Mouse (Mus musculus): ENCODE measurements around the gene Cib1.

Cib1 gene

DNA sequence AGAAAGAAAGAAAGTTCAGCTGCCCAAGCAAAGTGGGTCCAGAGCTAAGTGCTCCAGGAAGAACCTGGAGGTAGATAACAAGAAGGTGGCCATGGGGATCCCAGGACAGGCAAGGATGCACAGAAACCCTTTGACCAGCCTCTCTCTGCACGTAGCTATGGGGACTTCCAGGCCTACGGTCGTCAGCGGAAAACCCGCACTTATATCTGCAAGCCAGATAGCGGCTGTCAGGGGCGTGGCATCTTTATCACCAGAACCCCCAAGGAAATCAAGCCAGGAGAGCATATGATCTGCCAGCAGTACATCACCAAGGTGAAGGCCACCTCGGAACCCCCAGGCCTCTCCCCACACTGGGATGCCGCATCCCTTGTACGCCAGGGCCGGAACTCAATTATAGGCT, 20.3 kb upstream of the Cib1 start:
- Histone ChIP-seq H3K27me3 (ENCODE audit: control insufficient read depth, insufficient read depth, low read length, poor library complexity, severe bottlenecking) (no peaks in the 10 kb centered on the region), H3K36me3 (ENCODE audit: control insufficient read depth, insufficient read depth, low read length, poor library complexity, severe bottlenecking) (no peaks in the 10 kb centered on the region)
- DNase-seq (ENCODE audit: low read depth, low spot score) = no peak

DNA sequence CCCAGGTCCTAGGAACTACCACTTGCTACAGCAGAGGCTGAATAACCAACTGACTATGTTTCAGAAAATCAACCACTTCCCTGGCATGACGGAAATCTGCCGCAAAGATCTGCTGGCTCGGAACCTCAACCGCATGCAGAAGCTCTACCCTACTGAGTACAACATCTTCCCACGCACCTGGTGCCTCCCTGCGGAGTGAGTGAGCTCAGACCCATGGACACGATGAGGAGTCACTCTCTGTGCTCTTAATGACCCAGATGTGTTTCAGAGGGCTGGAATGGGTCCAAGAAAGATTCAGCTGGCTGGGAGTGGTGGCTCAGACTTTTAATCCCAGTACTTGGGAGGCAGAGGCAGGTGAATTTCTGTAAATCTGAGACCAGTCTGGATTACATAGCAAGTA, 19.8 kb upstream of the Cib1 start:
- DNase-seq (ENCODE audit: low read depth, low spot score) = no peak
- Histone ChIP-seq H3K36me3 (ENCODE audit: control insufficient read depth, insufficient read depth, low read length, poor library complexity, severe bottlenecking) (no peaks in the 10 kb centered on the region), H3K27me3 (ENCODE audit: control insufficient read depth, insufficient read depth, low read length, poor library complexity, severe bottlenecking) (no peaks in the 10 kb centered on the region)

DNA sequence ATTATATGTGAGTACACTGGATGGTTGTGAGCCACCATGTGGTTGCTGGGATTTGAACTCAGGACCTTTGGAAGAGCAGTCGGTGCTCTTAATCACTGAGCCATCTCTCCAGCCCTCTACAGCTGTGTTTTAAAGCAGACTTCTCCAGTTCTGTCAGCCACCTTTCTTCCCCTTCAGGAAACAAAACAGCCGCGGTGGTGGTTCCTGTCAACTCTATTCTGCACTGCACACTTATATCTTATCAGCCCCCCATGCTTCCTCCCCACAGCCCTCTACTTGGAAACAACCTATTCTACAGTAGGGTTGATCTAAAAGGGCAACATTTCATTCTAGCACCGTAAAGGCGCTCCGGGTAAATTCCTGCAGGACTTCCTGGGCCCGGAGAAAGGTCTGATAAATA, 14.2 kb upstream of the Cib1 start:
- no peak for DNase-seq (ENCODE audit: low read depth, low spot score)
- Histone ChIP-seq H3K27me3 (ENCODE audit: control insufficient read depth, insufficient read depth, low read length, poor library complexity, severe bottlenecking) (no peaks in the 10 kb centered on the region), H3K36me3 (ENCODE audit: control insufficient read depth, insufficient read depth, low read length, poor library complexity, severe bottlenecking) (no peaks in the 10 kb centered on the region)

DNA sequence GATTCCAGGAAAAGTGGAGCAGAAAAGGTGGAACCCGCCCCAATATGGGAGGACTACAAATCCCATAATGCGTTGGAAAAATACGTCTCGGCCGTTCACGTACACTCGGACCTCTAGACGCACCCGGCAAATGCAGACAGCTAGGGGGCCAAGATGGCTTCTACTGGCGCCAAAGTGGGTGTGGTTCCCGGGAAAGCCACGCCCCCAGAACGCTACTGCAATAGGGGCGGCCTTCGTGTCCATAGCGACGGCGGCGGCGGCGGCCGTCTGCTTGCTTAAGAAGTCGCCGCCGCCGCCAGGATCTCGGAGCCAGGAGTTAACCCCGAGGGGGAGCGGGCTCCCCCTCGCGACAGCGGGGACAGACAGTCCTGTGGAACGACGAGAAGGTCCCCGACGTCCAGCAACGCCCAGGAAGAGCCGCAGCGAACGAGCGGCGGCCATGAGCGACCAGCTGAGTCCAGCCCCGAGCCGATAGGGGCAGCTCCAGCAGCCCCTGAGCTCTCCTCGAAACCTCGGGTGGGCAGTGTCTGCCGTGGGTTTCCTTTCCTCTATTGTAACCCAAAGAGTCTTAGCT, 13.6 kb upstream of the Cib1 start, which contains the start of gene Ttll13:
TSS of gene Ttll13 (plus strand) at position 229 of the 574 bp plus-strand sequence.
- Histone ChIP-seq H3K27me3 (ENCODE audit: control insufficient read depth, insufficient read depth, low read length, poor library complexity, severe bottlenecking) (no peaks in the 10 kb centered on the region), H3K36me3 (ENCODE audit: control insufficient read depth, insufficient read depth, low read length, poor library complexity, severe bottlenecking) (no peaks in the 10 kb centered on the region)
- peak; percentile 97 for DNase-seq (ENCODE audit: low read depth, low spot score)

- no peaks in the 10 kb centered on the region for H3K27me3 ChIP-seq (ENCODE audit: control insufficient read depth, insufficient read depth, low read length, poor library complexity, severe bottlenecking)
- DNase-seq (ENCODE audit: low read depth, low spot score) = no peak
- H3K36me3 ChIP-seq (ENCODE audit: control insufficient read depth, insufficient read depth, low read length, poor library complexity, severe bottlenecking) = no peaks in the 10 kb centered on the region
These were observed 12.2 kb upstream of the Cib1 start for GRCm38 (mm10) chr7:80244851-80245250.

- DNase-seq (ENCODE audit: low read depth, low spot score) = no peak
- Histone ChIP-seq H3K36me3 (ENCODE audit: control insufficient read depth, insufficient read depth, low read length, poor library complexity, severe bottlenecking) (peaks cover 1% of the 10 kb centered on the region; the same call in 1 of the 2 replicates), H3K27me3 (ENCODE audit: control insufficient read depth, insufficient read depth, low read length, poor library complexity, severe bottlenecking) (no peaks in the 10 kb centered on the region)
These were observed 9.0 kb upstream of the Cib1 start for GRCm38 (mm10) chr7:80241661-80242060.

GRCm38 (mm10) chr7:80238542-80238941, 5.9 kb upstream of the Cib1 start:
- Histone ChIP-seq H3K36me3 (ENCODE audit: control insufficient read depth, insufficient read depth, low read length, poor library complexity, severe bottlenecking) (peaks cover 3% of the 10 kb centered on the region), H3K27me3 (ENCODE audit: control insufficient read depth, insufficient read depth, low read length, poor library complexity, severe bottlenecking) (no peaks in the 10 kb centered on the region)
- no peak for DNase-seq (ENCODE audit: low read depth, low spot score)

DNA sequence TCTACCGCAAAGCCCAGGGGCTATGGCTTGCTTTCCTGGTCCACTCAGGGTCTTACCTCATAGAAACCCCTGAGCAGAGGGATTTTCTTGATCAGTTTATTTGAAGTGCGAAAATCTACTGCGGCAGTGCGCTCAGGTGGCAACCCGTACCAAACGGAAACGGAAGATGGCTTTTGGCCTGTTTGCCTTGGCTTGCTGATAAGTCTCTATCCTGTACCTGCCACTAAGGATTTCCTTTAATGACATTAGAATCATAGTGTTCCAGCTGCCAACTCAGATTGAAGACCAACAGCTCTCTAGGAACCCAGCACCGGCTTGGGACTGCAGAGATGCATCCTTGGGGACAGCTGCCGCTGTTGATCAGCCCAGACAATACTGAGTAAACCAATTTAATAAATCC, 1.2 kb upstream of the Cib1 start:
- Histone ChIP-seq H3K27me3 (ENCODE audit: control insufficient read depth, insufficient read depth, low read length, poor library complexity, severe bottlenecking) (no peaks in the 10 kb centered on the region), H3K36me3 (ENCODE audit: control insufficient read depth, insufficient read depth, low read length, poor library complexity, severe bottlenecking) (peaks cover 2% of the 10 kb centered on the region)
- DNase-seq (ENCODE audit: low read depth, low spot score) = no peak

GRCm38 (mm10) chr7:80231971-80232488, 583 bp downstream of the Cib1 start:
- Histone ChIP-seq H3K27me3 (ENCODE audit: control insufficient read depth, insufficient read depth, low read length, poor library complexity, severe bottlenecking) (no peaks in the 10 kb centered on the region), H3K36me3 (ENCODE audit: control insufficient read depth, insufficient read depth, low read length, poor library complexity, severe bottlenecking) (peaks cover 4% of the 10 kb centered on the region; the same call in 1 of the 2 replicates)
- no peak for DNase-seq (ENCODE audit: low read depth, low spot score)

- Histone ChIP-seq H3K27me3 (ENCODE audit: control insufficient read depth, insufficient read depth, low read length, poor library complexity, severe bottlenecking) (no peaks in the 10 kb centered on the region), H3K36me3 (ENCODE audit: control insufficient read depth, insufficient read depth, low read length, poor library complexity, severe bottlenecking) (peaks cover 9% of the 10 kb centered on the region)
- peak; percentile 52 for DNase-seq (ENCODE audit: low read depth, low spot score)
These were observed 2.4 kb downstream of the Cib1 start for GRCm38 (mm10) chr7:80230196-80230595.

- H3K27me3 ChIP-seq (ENCODE audit: control insufficient read depth, insufficient read depth, low read length, poor library complexity, severe bottlenecking) = no peaks in the 10 kb centered on the region
- peaks cover 26% of the 10 kb centered on the region for H3K36me3 ChIP-seq (ENCODE audit: control insufficient read depth, insufficient read depth, low read length, poor library complexity, severe bottlenecking)
- DNase-seq (ENCODE audit: low read depth, low spot score) = no peak
These were observed 5.5 kb downstream of the Cib1 start for GRCm38 (mm10) chr7:80227065-80227464.

DNA sequence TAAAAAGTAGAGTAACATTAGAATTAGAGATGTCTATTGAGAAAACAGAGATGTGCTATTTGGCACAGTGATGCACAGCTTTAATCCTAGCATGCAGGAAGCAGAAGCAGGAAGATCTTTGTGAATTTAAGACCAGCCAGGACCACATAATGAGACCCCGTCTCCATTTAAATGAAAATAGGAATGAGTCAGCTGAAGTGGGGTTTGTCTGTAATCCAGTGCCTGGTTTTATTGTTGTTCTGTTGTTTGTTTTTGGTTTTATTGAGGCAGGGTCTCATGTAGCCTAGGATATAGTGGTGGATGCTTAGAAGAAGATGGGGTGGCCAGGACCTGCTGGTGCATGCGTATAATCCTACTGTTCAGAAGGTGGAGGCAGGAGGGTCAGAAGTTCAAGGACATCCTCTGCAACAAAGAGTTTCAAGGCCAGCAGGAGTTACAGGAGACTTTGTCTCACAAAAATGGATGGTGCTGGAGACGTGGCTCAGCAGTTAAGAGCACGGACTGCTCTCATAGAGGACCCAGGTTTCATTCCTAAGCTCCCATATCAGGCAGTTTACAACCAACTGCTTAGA, 11.3 kb downstream of the Cib1 start:
- Histone ChIP-seq H3K36me3 (ENCODE audit: control insufficient read depth, insufficient read depth, low read length, poor library complexity, severe bottlenecking) (peaks cover 40% of the 10 kb centered on the region), H3K27me3 (ENCODE audit: control insufficient read depth, insufficient read depth, low read length, poor library complexity, severe bottlenecking) (no peaks in the 10 kb centered on the region)
- DNase-seq (ENCODE audit: low read depth, low spot score) = no peak

DNA sequence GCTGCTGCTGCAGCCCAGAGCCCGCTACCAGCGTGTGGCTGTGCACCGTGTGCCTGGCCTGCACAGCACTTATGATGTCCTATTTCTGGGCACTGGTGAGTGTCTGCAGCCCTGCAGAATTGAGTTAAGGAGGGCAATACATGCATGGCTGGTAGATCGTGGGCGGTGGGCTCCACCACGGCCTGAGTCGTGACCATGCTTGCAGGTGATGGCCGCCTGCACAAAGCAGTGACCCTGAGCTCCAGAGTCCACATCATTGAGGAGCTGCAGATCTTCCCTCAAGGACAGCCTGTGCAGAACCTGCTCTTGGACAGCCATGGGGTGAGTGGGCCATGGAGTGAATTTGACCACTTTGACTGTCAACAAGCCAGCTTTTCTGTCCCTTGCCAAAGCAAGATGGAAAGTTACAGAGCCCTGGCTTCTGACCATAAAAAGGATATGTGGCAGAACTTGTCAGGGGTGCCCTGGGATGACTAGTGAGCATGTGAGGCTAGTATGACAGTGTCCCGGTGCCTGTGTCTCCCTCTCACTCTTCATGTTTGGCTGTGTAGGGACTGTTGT, 12.3 kb downstream of the Cib1 start:
- peaks cover 35% of the 10 kb centered on the region for H3K36me3 ChIP-seq (ENCODE audit: control insufficient read depth, insufficient read depth, low read length, poor library complexity, severe bottlenecking)
- no peak for DNase-seq (ENCODE audit: low read depth, low spot score)
- no peaks in the 10 kb centered on the region for H3K27me3 ChIP-seq (ENCODE audit: control insufficient read depth, insufficient read depth, low read length, poor library complexity, severe bottlenecking)

DNA sequence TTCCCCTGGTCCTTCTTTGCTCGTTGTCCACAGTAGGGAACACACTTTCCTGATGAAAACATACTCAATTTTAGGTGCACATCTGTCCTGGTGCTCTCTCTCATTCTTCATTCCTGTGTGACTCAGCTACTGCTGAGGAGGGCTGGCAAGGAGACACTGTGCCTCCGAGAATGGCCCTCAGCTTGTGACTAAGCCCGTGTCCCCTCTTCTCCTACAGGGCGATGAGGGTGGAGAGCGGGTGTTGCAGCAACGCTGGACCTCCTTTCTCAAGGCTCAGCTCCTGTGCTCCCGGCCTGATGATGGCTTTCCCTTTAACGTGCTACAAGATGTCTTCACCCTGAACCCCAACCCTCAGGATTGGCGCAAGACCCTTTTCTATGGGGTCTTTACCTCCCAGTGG, 13.9 kb downstream of the Cib1 start:
- no peak for DNase-seq (ENCODE audit: low read depth, low spot score)
- Histone ChIP-seq H3K27me3 (ENCODE audit: control insufficient read depth, insufficient read depth, low read length, poor library complexity, severe bottlenecking) (no peaks in the 10 kb centered on the region), H3K36me3 (ENCODE audit: control insufficient read depth, insufficient read depth, low read length, poor library complexity, severe bottlenecking) (peaks cover 26% of the 10 kb centered on the region)

- H3K27me3 ChIP-seq (ENCODE audit: control insufficient read depth, insufficient read depth, low read length, poor library complexity, severe bottlenecking) = no peaks in the 10 kb centered on the region
- no peak for DNase-seq (ENCODE audit: low read depth, low spot score)
- peaks cover 19% of the 10 kb centered on the region for H3K36me3 ChIP-seq (ENCODE audit: control insufficient read depth, insufficient read depth, low read length, poor library complexity, severe bottlenecking)
These were observed 16.0 kb downstream of the Cib1 start for GRCm38 (mm10) chr7:80216566-80216965.

All from splenic B cell, adult 2 months (primary cell).